Mouse (Mus musculus) megakaryocyte, embryonic 14.5 days (primary cell): ENCODE data around the gene Eif2d. TPM values are rescaled to one million over a fixed set of nuclear protein-coding genes. Genes with fewer than 3 reads are reported as not detected.

ENCODE experiments used
- H3K27me3 ChIP-seq: replicated peaks from 2 replicates; pipeline ENCODE3; 2012; ENCODE audit warnings: inconsistent platforms
- H3K36me3 ChIP-seq: replicated peaks from 2 replicates; pipeline ENCODE3; 2012; ENCODE audit warnings: low read length, inconsistent platforms, mixed read lengths
- H3K4me1 ChIP-seq: 2 replicates; pipeline ENCODE4 v1.6.1; 2012; ENCODE audit warnings: inconsistent platforms
- H3K4me3 ChIP-seq: replicated peaks from 2 replicates; pipeline ENCODE3; 2012; ENCODE audit warnings: moderate library complexity, mild to moderate bottlenecking, inconsistent platforms
- H3K9me3 ChIP-seq: 2 replicates; pipeline ENCODE4 v1.6.1; 2012; ENCODE audit warnings: inconsistent platforms
- FLI1 ChIP-seq: IDR thresholded peaks from 2 replicates; pipeline ENCODE4 v1.6.1; 2012; ENCODE audit warnings: low read length, inconsistent platforms, mixed read lengths
- GATA1 ChIP-seq: IDR thresholded peaks from 3 replicates; pipeline ENCODE4 v1.6.1; 2012; ENCODE audit warnings: mixed read lengths, low read length, inconsistent platforms, borderline replicate concordance
- polyA plus RNA-seq: library from polyadenylated mRNA; stranded (reverse); fragments of >175 nt; gene quantifications from 2 replicates; pipeline ENCODE4 v1.2.3, GENCODE M21; 2012; ENCODE audit warnings: low replicate concordance; ENCODE audit not compliant: insufficient read depth

Eif2d gene
- polyA plus RNA-seq, 1 experiment, result 15.4 TPM

DNA sequence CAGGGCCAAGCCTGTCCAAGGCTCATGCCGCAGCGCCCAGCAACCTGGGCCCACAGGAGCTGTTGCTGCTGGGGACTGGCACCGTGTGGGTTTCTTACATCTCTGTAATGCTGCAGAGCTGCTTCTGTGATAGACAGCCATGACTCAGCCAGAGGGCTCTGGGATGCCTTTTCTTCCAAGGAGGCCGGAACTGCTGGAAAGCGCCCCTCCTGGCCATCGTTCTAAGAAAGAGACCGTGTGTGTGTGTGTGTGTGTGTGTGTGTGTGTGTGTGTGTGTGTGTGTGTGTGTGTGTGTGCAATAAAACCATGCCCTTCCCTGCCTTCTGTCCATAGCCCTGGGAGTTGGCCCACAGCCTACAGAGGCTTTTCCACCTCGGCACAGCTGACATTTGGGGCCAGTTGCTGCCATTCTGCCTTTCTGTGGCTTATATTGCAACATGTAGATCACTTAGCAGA, 57.0 kb downstream of the Eif2d start:
- peaks cover 33% of the 10 kb centered on the region for H3K27me3 ChIP-seq
- TF ChIP-seq FLI1 (no peak), GATA1 (no peak)
- peaks cover 23% of the 10 kb centered on the region for H3K4me1 ChIP-seq

DNA sequence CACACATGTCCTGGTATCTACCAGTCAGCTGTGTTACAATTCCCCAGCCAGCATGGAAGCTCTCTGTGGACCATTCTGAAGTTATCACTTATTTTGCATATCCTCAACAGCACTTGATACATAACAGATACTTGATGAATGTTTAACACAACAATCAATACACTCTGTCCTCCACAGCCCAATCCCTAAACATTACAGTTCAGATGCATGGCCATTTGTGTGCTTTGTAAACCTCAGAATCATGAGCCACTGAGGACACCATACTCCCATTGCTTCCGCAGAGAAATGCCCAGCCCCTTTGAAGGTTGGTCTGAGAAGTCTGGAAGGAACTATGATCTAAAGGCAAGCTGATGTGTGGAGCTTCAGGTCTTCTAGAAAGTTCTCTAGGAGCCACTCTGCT, 58.7 kb downstream of the Eif2d start:
- Histone ChIP-seq H3K4me3 (no peak overlapping the region), H3K4me1 (peaks cover 18% of the 10 kb centered on the region), H3K27me3 (peaks cover 41% of the 10 kb centered on the region), H3K9me3 (no peaks in the 10 kb centered on the region), H3K36me3 (no peaks in the 10 kb centered on the region)
- TF ChIP-seq FLI1, result no peak
- TF ChIP-seq GATA1, result no peak

More for the DNA sequence above, 57.0 kb downstream of the Eif2d start:
- no peaks in the 10 kb centered on the region for H3K9me3 ChIP-seq
- H3K4me3 ChIP-seq, result no peak overlapping the region
- H3K36me3 ChIP-seq, result no peaks in the 10 kb centered on the region

DNA sequence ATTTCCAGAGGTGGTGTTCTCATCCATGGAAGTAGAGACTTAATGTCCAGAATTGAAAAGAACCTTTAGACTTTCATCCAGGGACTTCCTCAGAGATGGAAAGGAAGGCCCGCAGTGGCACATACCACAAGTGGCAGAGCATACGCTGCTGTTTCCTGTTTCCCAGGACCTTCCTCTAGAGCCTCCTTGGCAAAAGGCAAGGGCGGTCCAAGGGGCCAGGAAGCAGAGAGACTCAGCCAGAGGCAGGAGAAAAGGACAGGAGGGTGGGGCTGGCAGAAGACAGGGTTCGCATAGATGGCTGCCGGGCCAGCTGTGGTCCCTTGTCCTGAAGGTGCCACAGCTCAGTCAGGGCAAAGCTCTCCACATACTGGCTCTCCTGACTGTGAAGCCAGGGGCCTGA, 60.0 kb downstream of the Eif2d start:
- Histone ChIP-seq H3K27me3 (peaks cover 54% of the 10 kb centered on the region), H3K36me3 (no peaks in the 10 kb centered on the region), H3K4me3 (no peak overlapping the region), H3K4me1 (peaks cover 12% of the 10 kb centered on the region), H3K9me3 (no peaks in the 10 kb centered on the region)
- TF ChIP-seq GATA1 (no peak), FLI1 (no peak)

DNA sequence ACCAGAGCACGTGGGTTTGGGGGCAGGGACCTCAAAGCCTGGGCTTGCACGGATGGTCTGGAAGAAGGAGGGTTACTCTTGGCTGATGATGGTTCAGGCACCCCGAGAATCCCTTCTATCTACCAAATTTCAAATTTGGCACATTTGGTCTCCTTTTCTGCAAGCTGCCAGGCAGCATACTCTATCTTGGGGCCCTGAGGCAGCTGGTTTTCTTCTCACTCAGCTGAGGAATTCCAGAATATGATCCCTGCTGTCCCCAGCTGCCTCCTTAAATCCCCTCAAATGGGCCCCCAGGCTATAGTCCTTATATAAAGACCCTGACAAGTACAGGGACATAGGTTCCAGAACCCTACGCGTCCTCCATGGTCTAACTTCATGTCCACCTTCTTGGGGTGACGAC, 60.4 kb downstream of the Eif2d start:
- Histone ChIP-seq H3K4me1 (peaks cover 10% of the 10 kb centered on the region), H3K9me3 (no peaks in the 10 kb centered on the region), H3K4me3 (no peak overlapping the region), H3K36me3 (no peaks in the 10 kb centered on the region), H3K27me3 (peaks cover 56% of the 10 kb centered on the region)
- no peak for TF ChIP-seq GATA1

DNA sequence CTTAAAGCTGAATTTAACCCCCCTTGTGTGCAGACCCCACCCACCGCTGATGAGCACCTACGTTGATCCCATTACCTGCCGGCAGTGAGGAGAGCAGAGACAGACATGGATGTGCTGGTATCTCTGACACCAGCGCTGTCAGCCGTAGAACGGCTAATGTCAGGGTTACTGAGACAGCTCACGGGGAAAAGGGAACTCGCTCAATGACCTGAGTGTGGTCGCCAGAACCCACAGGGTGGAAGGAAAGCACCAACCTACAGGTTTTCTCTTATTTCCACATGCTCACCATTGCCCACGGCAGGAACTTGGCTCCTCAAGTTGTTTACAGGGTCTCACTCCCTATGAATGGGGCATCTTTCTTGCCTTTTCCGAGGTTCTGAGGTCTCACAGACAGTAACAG, 66.0 kb downstream of the Eif2d start:
- TF ChIP-seq FLI1 (no peak), GATA1 (no peak)
- Histone ChIP-seq H3K4me3 (no peak overlapping the region), H3K9me3 (peaks cover 8% of the 10 kb centered on the region), H3K27me3 (peaks cover 85% of the 10 kb centered on the region), H3K36me3 (no peaks in the 10 kb centered on the region), H3K4me1 (0 out of 2 replicates have a peak, but pooled peaks cover 5% of the 10 kb centered on the region)

DNA sequence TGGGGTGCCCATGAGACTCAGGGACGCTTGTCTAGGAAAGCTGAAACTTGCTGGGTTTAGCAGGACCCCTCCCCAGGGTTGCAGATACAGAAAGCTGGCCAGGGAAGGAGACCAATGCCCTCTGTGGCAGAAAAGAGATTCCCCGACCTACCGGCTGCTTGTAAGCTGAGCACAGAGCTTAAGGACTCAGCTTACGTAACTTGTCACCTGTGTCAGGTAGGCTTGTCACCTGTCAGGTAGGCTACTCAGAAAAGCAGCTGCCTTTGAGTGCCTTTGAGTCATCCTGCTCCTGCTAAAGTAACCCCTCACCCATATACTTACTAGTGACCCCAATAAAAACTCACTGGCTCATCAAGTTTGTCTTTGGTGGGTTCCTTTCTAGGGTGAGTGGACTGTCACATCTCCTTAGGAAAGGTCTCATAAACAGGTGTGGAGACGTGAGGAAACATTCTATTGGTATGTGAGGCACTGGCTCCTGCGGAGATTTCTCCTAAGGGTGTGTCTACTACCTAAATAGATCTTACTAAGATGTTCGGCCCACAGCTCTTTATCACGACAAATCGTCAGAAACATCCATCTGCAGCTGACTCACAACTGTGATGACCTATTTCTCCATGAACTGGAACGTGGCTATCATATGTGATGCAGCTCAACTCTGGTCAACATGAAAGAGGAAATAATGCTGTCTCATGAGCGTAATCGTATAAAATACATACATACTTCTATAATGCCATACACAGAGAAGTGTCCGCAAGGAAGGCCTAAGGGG, 69.0 kb downstream of the Eif2d start:
- Histone ChIP-seq H3K36me3 (no peaks in the 10 kb centered on the region), H3K4me3 (no peak overlapping the region), H3K4me1 (0 out of 2 replicates have a peak, but pooled peaks cover 5% of the 10 kb centered on the region), H3K27me3 (peaks cover 74% of the 10 kb centered on the region), H3K9me3 (peaks cover 8% of the 10 kb centered on the region)
- TF ChIP-seq FLI1 (no peak), GATA1 (no peak)

DNA sequence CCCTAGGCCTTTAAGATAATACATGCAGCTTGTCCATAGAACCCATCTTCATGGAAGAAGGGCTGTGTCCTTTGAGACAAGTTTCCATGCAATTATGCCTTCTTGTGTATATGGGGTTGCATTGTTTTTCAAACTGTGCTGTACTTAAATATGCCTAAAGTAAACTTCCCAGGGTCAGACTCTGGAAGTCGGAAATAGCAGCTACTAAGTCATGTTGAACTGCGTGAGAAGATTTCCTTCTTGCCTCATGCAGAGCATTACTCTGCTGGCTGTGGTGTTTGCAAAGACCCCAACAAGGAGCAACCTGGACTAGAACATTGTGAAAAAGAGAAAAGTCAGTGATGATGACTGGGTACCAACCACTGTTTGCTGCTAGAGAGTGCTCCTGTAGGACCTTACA, 70.4 kb downstream of the Eif2d start:
- H3K27me3 ChIP-seq, result peaks cover 74% of the 10 kb centered on the region
- peaks cover 8% of the 10 kb centered on the region for H3K9me3 ChIP-seq
- H3K36me3 ChIP-seq, result no peaks in the 10 kb centered on the region
- H3K4me1 ChIP-seq, result peaks cover 5% of the 10 kb centered on the region; the same call in 1 of the 2 replicates
- TF ChIP-seq FLI1 (no peak), GATA1 (no peak)
- H3K4me3 ChIP-seq, result no peak overlapping the region

DNA sequence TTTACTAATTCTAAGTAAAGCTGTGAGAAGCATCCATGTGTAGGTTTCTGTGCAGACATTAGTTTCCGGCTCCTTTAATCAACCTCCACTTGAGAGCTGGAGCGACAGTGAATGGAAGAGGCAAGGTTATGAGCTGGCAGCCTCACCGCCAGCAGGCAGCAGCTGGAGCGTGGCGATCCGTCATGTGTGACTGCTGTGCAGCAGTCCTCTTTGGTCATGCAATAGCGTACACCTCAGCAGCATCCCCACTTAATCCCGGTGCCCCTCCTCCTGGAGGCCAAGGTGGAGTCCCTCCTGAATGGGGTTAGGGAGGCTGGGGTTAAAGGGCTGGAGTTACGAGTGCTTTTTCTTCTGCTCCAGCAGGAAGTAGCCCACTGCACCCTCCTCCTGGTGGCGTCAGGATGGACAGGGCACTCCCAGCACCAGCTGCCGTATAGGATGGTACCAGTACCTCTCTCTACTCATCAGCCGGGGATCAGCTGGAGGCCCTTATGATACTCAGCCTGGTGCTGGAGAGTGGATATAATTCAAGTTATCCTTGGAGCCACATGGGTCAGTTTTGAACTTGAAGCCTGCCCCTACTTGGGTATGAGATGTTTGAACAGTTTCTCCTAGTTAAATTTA, 72.0 kb downstream of the Eif2d start:
- H3K4me3 ChIP-seq, result no peak overlapping the region

DNA sequence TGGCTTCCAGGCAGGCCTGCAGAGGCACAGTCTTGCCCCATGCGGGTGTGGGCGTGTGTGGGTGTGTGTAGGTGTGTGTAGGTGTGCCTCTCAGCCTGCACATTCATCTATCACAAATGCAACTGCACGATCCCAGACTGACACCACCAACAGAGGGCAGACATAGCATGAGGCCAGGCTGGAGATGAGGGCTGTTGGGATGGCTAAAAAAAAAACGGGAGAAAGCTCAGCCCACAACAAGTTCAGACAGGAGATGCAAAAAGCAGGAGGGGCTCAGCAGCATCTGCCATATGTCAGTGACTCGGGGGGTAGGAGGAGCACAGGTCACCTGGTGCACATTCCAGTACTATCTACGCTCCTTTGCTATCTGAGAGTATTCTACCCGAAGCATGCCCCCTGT, 75.2 kb downstream of the Eif2d start:
- no peaks in the 10 kb centered on the region for H3K9me3 ChIP-seq
- TF ChIP-seq FLI1 (no peak), GATA1 (no peak)
- peaks cover 58% of the 10 kb centered on the region for H3K27me3 ChIP-seq
- no peaks in the 10 kb centered on the region; the same call in 1 of the 2 replicates for H3K4me1 ChIP-seq
- H3K36me3 ChIP-seq, result no peaks in the 10 kb centered on the region
- H3K4me3 ChIP-seq, result no peak overlapping the region

More for the DNA sequence above, 72.0 kb downstream of the Eif2d start:
- no peaks in the 10 kb centered on the region for H3K36me3 ChIP-seq
- peaks cover 8% of the 10 kb centered on the region for H3K9me3 ChIP-seq
- H3K27me3 ChIP-seq, result peaks cover 69% of the 10 kb centered on the region
- no peak for TF ChIP-seq FLI1
- TF ChIP-seq GATA1, result no peak
- H3K4me1 ChIP-seq, result peaks cover 5% of the 10 kb centered on the region; the same call in 1 of the 2 replicates

DNA sequence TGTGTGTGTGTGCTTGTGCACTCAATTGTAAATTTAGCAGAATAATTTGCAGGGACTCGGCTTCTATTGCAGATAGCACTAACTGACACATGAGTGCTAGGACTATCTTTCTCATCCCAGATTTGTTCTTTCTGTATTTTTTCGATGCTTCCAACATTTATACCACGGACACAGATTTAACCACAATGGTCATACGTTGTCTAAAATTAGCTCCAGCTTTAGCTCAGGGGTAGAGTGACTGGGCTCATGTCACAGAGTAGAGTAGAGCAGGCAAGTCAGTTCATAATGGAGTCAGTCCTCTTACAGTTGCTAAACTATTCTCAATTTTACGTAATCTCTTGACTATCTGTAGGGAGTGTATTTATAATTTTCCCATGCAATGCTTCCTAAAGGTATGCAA, 75.7 kb downstream of the Eif2d start:
- H3K9me3 ChIP-seq, result no peaks in the 10 kb centered on the region
- TF ChIP-seq FLI1, result no peak
- TF ChIP-seq GATA1, result no peak
- H3K36me3 ChIP-seq, result no peaks in the 10 kb centered on the region

More for the DNA sequence above, 75.7 kb downstream of the Eif2d start:
- H3K4me1 ChIP-seq, result no peaks in the 10 kb centered on the region; the same call in 1 of the 2 replicates
- H3K4me3 ChIP-seq, result no peak overlapping the region
- peaks cover 60% of the 10 kb centered on the region for H3K27me3 ChIP-seq
